Mouse (Mus musculus) small intestine, adult 2 months (tissue): ENCODE data around the gene Angptl8. TPM values are rescaled to one million over a fixed set of nuclear protein-coding genes. Genes with fewer than 3 reads are reported as not detected.
"Not testable (repeated sequence)": the region's sequence is repeated elsewhere in the genome, so short reads cannot be mapped to it uniquely, and the experiment has no call there.

Experiments used
- H3K27ac ChIP-seq: fragments of 200-500 bp; 2 replicates; pipeline ENCODE4 v1.5.1; 2012; ENCODE audit warnings: low read depth, low read length, control low read depth, inconsistent platforms; ENCODE audit not compliant: insufficient read depth
- H3K27me3 ChIP-seq: fragments of 200-500 bp; 2 replicates; pipeline ENCODE4 v1.6.1; 2012; ENCODE audit warnings: mild to moderate bottlenecking, moderate library complexity, low read length, inconsistent platforms; ENCODE audit not compliant: control insufficient read depth, insufficient read depth
- H3K36me3 ChIP-seq: fragments of 200-500 bp; 2 replicates; pipeline ENCODE4 v1.6.1; 2012; ENCODE audit warnings: mild to moderate bottlenecking, low read length, control low read depth, inconsistent platforms; ENCODE audit not compliant: control insufficient read depth, insufficient read depth
- H3K4me1 ChIP-seq: fragments of 200-500 bp; 2 replicates; pipeline ENCODE4 v1.6.1; 2012; ENCODE audit warnings: low read length, inconsistent platforms, mixed read lengths; ENCODE audit not compliant: control insufficient read depth, insufficient read depth, insufficient read length
- H3K4me3 ChIP-seq: fragments of 200-500 bp; 2 replicates; pipeline ENCODE4 v1.5.1; 2012; ENCODE audit warnings: low read depth, mild to moderate bottlenecking, control low read depth, inconsistent platforms, low read length, moderate library complexity
- CTCF ChIP-seq: fragments of 200-500 bp; IDR thresholded peaks from 2 replicates; pipeline ENCODE4 v1.5.1; 2012; ENCODE audit warnings: low read depth, mild to moderate bottlenecking, control low read depth, inconsistent platforms, low read length, moderate library complexity, mixed read lengths; ENCODE audit not compliant: insufficient replicate concordance, insufficient read length; ENCODE audit errors: extremely low read depth
- POLR2A ChIP-seq: fragments of 200-500 bp; IDR thresholded peaks from 2 replicates; pipeline ENCODE4 v1.6.1; 2012; ENCODE audit warnings: low read depth, mild to moderate bottlenecking, control low read depth, inconsistent platforms, low read length, moderate library complexity
- WGBS: fragments of 180-500 bp; shearing (Covaris S2); methylation state at CpG from one replicate; pipeline ENCODE4 v1.1.7; 2018; 5-methylcytosine and 5-hydroxymethylcytosine counted together
- polyA plus RNA-seq: library from polyadenylated mRNA; depleted of rRNA; stranded (reverse); fragments of >200 nt; gene quantifications from 2 replicates; pipeline ENCODE4 v1.2.3, GENCODE M21; 2012; rRNA removed

Gene Angptl8
- polyA plus RNA-seq, 1 experiment: 10.2 TPM

- Histone ChIP-seq H3K27ac (no peak overlapping the region), H3K36me3 (no peaks in the 10 kb centered on the region), H3K4me3 (no peak overlapping the region), H3K4me1 (no peaks in the 10 kb centered on the region), H3K27me3 (peaks cover 4% of the 10 kb centered on the region; the same call in 1 of the 2 replicates)
- no peak for TF ChIP-seq POLR2A
- TF ChIP-seq CTCF: no peak
- 94% methylated on average over 3 of the region's 3 CpGs for WGBS
These were observed 32.4 kb downstream of the Angptl8 start for GRCm38 (mm10) chr9:21867726-21868125.

- H3K27ac ChIP-seq, H3K4me3 ChIP-seq, H3K27me3 ChIP-seq, H3K36me3 ChIP-seq, H3K4me1 ChIP-seq: not testable (repeated sequence)
- TF ChIP-seq CTCF: peak; percentile 38; the same call in 1 of the 2 replicates
- WGBS: 53% methylated on average over 7 of the region's 7 CpGs
These were observed 34.0 kb downstream of the Angptl8 start for GRCm38 (mm10) chr9:21869290-21869689.

GRCm38 (mm10) chr9:21870879-21871524, 35.7 kb downstream of the Angptl8 start:
- Histone ChIP-seq H3K27ac (no peak overlapping the region), H3K4me3 (no peak overlapping the region), H3K36me3 (no peaks in the 10 kb centered on the region), H3K27me3 (peaks cover 4% of the 10 kb centered on the region; the same call in 1 of the 2 replicates), H3K4me1 (no peaks in the 10 kb centered on the region)
- WGBS: 16% methylated on average over 20 of the region's 20 CpGs
- TF ChIP-seq CTCF: peak; percentile 94
- TF ChIP-seq POLR2A: no peak

GRCm38 (mm10) chr9:21872204-21872603, 36.9 kb downstream of the Angptl8 start:
- H3K4me1 ChIP-seq: no peaks in the 10 kb centered on the region
- no peak overlapping the region for H3K27ac ChIP-seq
- H3K36me3 ChIP-seq: no peaks in the 10 kb centered on the region
- no peak overlapping the region for H3K4me3 ChIP-seq
- WGBS: 60% methylated on average over 4 of the region's 4 CpGs
- peaks cover 4% of the 10 kb centered on the region; the same call in 1 of the 2 replicates for H3K27me3 ChIP-seq
- TF ChIP-seq CTCF (no peak), POLR2A (no peak)

- WGBS: 56% methylated on average over 3 of the region's 3 CpGs
- Histone ChIP-seq H3K27me3 (peaks cover 2% of the 10 kb centered on the region; the same call in 1 of the 2 replicates), H3K36me3 (no peaks in the 10 kb centered on the region), H3K27ac (no peak overlapping the region), H3K4me1 (no peaks in the 10 kb centered on the region), H3K4me3 (no peak overlapping the region)
- no peak; the same call in 1 of the 2 replicates for TF ChIP-seq CTCF
- TF ChIP-seq POLR2A: no peak
These were observed 41.3 kb downstream of the Angptl8 start for GRCm38 (mm10) chr9:21876601-21877000.

Other genes starting within 250 kb of the Angptl8 start
- gene Timm29, start 242.8 kb upstream of the Angptl8 start, polyA plus RNA-seq: 11.0 and 14.7 TPM in 2 replicates
- 22.5 and 35.9 TPM in 2 replicates for gene Yipf2, start 242.7 kb upstream of the Angptl8 start, polyA plus RNA-seq
- gene Smarca4, start 219.3 kb upstream of the Angptl8 start, polyA plus RNA-seq: 19.0 and 34.1 TPM in 2 replicates
- 37.2 and 58.9 TPM in 2 replicates for gene Ldlr, start 112.0 kb upstream of the Angptl8 start, polyA plus RNA-seq
- 11.0 and 22.6 TPM in 2 replicates for gene Spc24, start 75.2 kb upstream of the Angptl8 start, polyA plus RNA-seq
- 23.0 and 24.8 TPM in 2 replicates for gene Kank2, start 36.8 kb upstream of the Angptl8 start, polyA plus RNA-seq
- 36.4 and 73.5 TPM in 2 replicates for gene Dock6, start 17.1 kb downstream of the Angptl8 start, polyA plus RNA-seq
- gene Rab3d, start 82.7 kb downstream of the Angptl8 start, polyA plus RNA-seq: 48.9 and 86.7 TPM in 2 replicates
- gene Ccdc159, start 92.0 kb downstream of the Angptl8 start, polyA plus RNA-seq: 0.71 and 1.2 TPM in 2 replicates
- gene Tmem205, start 92.0 kb downstream of the Angptl8 start, polyA plus RNA-seq: 81.5 and 113 TPM in 2 replicates
- 5.2 and 5.5 TPM in 2 replicates for gene Plppr2, start 101.5 kb downstream of the Angptl8 start, polyA plus RNA-seq
- gene Swsap1, start 120.2 kb downstream of the Angptl8 start, polyA plus RNA-seq: 4.7 and 7.1 TPM in 2 replicates
- gene Epor, start 128.0 kb downstream of the Angptl8 start, polyA plus RNA-seq: 0.95 and 2.4 TPM in 2 replicates
- gene Rgl3, start 153.9 kb downstream of the Angptl8 start, polyA plus RNA-seq: 3.4 and 3.8 TPM in 2 replicates
- 0.05 TPM in 1 of 2 replicates, not detected in the other for gene Ccdc151, start 167.1 kb downstream of the Angptl8 start, polyA plus RNA-seq
- gene Prkcsh, start 167.3 kb downstream of the Angptl8 start, polyA plus RNA-seq: 82.7 and 169 TPM in 2 replicates
- gene Elavl3, start 216.5 kb downstream of the Angptl8 start, polyA plus RNA-seq: 0.20 and 0.34 TPM in 2 replicates
- not detected in 2 replicates for gene Gm49318, start 235.7 kb downstream of the Angptl8 start, polyA plus RNA-seq
- 6.6 and 13.2 TPM in 2 replicates for gene Zfp653, start 235.9 kb downstream of the Angptl8 start, polyA plus RNA-seq
- 26.8 and 35.7 TPM in 2 replicates for gene Ecsit, start 249.9 kb downstream of the Angptl8 start, polyA plus RNA-seq